Mouse (Mus musculus) stomach, postnatal 0 days (tissue): ENCODE measurements around the gene Pkd1. TPM values are rescaled to one million over a fixed set of nuclear protein-coding genes. Genes with fewer than 3 reads are reported as not detected.

ENCODE experiments used
- ATAC-seq: fragments of 200-750 bp; cut with Nextera tagmentation; 2 replicates; pipeline ENCODE4 v1.8.0; 2017; ENCODE audit not compliant: low FRiP score, low TSS enrichment
- DNase-seq: peaks from one replicate; pipeline ENCODE4 v3.0.0-alpha.2; 2016; ENCODE audit warnings: low spot score
- H3K27ac ChIP-seq: fragments of 300-500 bp; sonication (generic); replicated peaks from 2 replicates; pipeline ENCODE4 v1.5.1; 2014; ENCODE audit warnings: mild to moderate bottlenecking, control low read depth
- H3K27me3 ChIP-seq: fragments of 300-500 bp; sonication (generic); 2 replicates; pipeline ENCODE4 v1.6.1; 2014; ENCODE audit warnings: low read length; ENCODE audit not compliant: control insufficient read depth, insufficient read depth
- H3K36me3 ChIP-seq: fragments of 300-500 bp; sonication (generic); 2 replicates; pipeline ENCODE4 v1.6.1; 2014; ENCODE audit warnings: low read length, mixed read lengths; ENCODE audit not compliant: control insufficient read depth, insufficient read depth
- H3K4me1 ChIP-seq: fragments of 300-500 bp; sonication (generic); replicated peaks from 2 replicates; pipeline ENCODE4 v1.6.1; 2014; ENCODE audit warnings: antibody characterized with exemption; ENCODE audit not compliant: control insufficient read depth, insufficient read depth
- H3K4me2 ChIP-seq: fragments of 300-500 bp; sonication (generic); replicated peaks from 2 replicates; pipeline ENCODE4 v1.6.1; 2014; ENCODE audit warnings: low read depth, mild to moderate bottlenecking, control low read depth, moderate library complexity
- H3K4me3 ChIP-seq: fragments of 300-500 bp; sonication (generic); 2 replicates; pipeline ENCODE4 v1.5.1; 2014; ENCODE audit warnings: low read depth, low read length, control low read depth
- H3K9ac ChIP-seq: fragments of 300-500 bp; sonication (generic); 2 replicates; pipeline ENCODE4 v1.6.1; 2014; ENCODE audit warnings: mild to moderate bottlenecking, low read length, control low read depth, mixed read lengths
- H3K9me3 ChIP-seq: fragments of 300-500 bp; sonication (generic); 2 replicates; pipeline ENCODE4 v1.6.1; 2016; ENCODE audit warnings: low read length; ENCODE audit not compliant: control insufficient read depth
- CTCF ChIP-seq: IDR thresholded peaks from 2 replicates; pipeline ENCODE4 v1.5.1; 2016; ENCODE audit warnings: antibody characterized with exemption, low read depth, mild to moderate bottlenecking, moderate library complexity
- EP300 ChIP-seq: optimal IDR thresholded peaks from 2 replicates; pipeline ENCODE3; 2016; ENCODE audit warnings: antibody characterized with exemption
- WGBS: fragments of 180-500 bp; shearing (Covaris S2); extraction: QIAGEN DNeasy Blood & Tissue Kit; methylation state at CpG from one replicate; pipeline ENCODE4 v1.1.7; 2014; 5-methylcytosine and 5-hydroxymethylcytosine counted together
- polyA plus RNA-seq: library from polyadenylated mRNA; unstranded; fragments of >200 nt; fragmentation: Nextera tagmentation; extraction: Ambion mirVana; gene quantifications from 2 replicates; pipeline ENCODE4 v1.2.1, GENCODE M21; 2015

Pkd1 gene
- polyA plus RNA-seq, 1 experiment from 2014 or later: 12.3 TPM

GRCm38 (mm10) chr17:24590943-24591342, 41.3 kb downstream of the Pkd1 start:
- H3K9me3 ChIP-seq: no peaks in the 10 kb centered on the region
- ATAC-seq: no peak
- DNase-seq: no peak
- H3K4me2 ChIP-seq: no peak overlapping the region
- no peak overlapping the region for H3K4me3 ChIP-seq
- H3K27ac ChIP-seq: no peak overlapping the region
- TF ChIP-seq EP300 (no peak), CTCF (no peak)
- peaks cover 63% of the 10 kb centered on the region for H3K36me3 ChIP-seq
- 80% methylated on average over 3 of the region's 3 CpGs for WGBS
- H3K9ac ChIP-seq: no peak overlapping the region
- H3K4me1 ChIP-seq: no peaks in the 10 kb centered on the region
- no peaks in the 10 kb centered on the region for H3K27me3 ChIP-seq

GRCm38 (mm10) chr17:24591695-24592094, 42.1 kb downstream of the Pkd1 start:
- Histone ChIP-seq H3K4me3 (no peak overlapping the region), H3K36me3 (peaks cover 63% of the 10 kb centered on the region), H3K9me3 (no peaks in the 10 kb centered on the region), H3K4me2 (no peak overlapping the region), H3K27me3 (no peaks in the 10 kb centered on the region), H3K27ac (no peak overlapping the region), H3K9ac (no peak overlapping the region), H3K4me1 (no peaks in the 10 kb centered on the region)
- DNase-seq: no peak
- TF ChIP-seq EP300: no peak
- TF ChIP-seq CTCF: no peak
- ATAC-seq: no peak
- 92% methylated on average over 5 of the region's 5 CpGs for WGBS

GRCm38 (mm10) chr17:24593248-24593647, 43.6 kb downstream of the Pkd1 start:
- 88% methylated on average over 5 of the region's 5 CpGs for WGBS

GRCm38 (mm10) chr17:24593992-24594890, 44.6 kb downstream of the Pkd1 start:
- Histone ChIP-seq H3K36me3 (peaks cover 66% of the 10 kb centered on the region), H3K9ac (no peak overlapping the region), H3K4me3 (no peak overlapping the region), H3K27me3 (no peaks in the 10 kb centered on the region), H3K9me3 (no peaks in the 10 kb centered on the region), H3K4me1 (no peaks in the 10 kb centered on the region), H3K27ac (no peak overlapping the region), H3K4me2 (no peak overlapping the region)
- DNase-seq (no peak), ATAC-seq (no peak)
- TF ChIP-seq CTCF: no peak
- no peak for TF ChIP-seq EP300
- 90% methylated on average over 26 of the region's 26 CpGs for WGBS

More at GRCm38 (mm10) chr17:24593248-24593647, 43.6 kb downstream of the Pkd1 start:
- TF ChIP-seq EP300: no peak
- TF ChIP-seq CTCF: no peak
- Histone ChIP-seq H3K27me3 (no peaks in the 10 kb centered on the region), H3K4me1 (no peaks in the 10 kb centered on the region), H3K4me3 (no peak overlapping the region), H3K9me3 (no peaks in the 10 kb centered on the region), H3K27ac (no peak overlapping the region), H3K9ac (no peak overlapping the region), H3K36me3 (peaks cover 61% of the 10 kb centered on the region), H3K4me2 (no peak overlapping the region)
- no peak for DNase-seq
- no peak for ATAC-seq

GRCm38 (mm10) chr17:24595126-24596072, 45.8 kb downstream of the Pkd1 start:
- no peaks in the 10 kb centered on the region for H3K27me3 ChIP-seq
- no peak overlapping the region for H3K9ac ChIP-seq
- no peak overlapping the region for H3K27ac ChIP-seq
- TF ChIP-seq CTCF (peak; percentile 53), EP300 (no peak)
- peaks cover 68% of the 10 kb centered on the region for H3K36me3 ChIP-seq
- no peaks in the 10 kb centered on the region for H3K9me3 ChIP-seq
- H3K4me2 ChIP-seq: no peak overlapping the region
- H3K4me1 ChIP-seq: no peaks in the 10 kb centered on the region
- 64% methylated on average over 17 of the region's 17 CpGs for WGBS
- no peak for ATAC-seq
- no peak overlapping the region for H3K4me3 ChIP-seq
- no peak for DNase-seq
